Comparison of ENCODE assay signal across 10 mouse cellular contexts in the genomic region with DNA sequence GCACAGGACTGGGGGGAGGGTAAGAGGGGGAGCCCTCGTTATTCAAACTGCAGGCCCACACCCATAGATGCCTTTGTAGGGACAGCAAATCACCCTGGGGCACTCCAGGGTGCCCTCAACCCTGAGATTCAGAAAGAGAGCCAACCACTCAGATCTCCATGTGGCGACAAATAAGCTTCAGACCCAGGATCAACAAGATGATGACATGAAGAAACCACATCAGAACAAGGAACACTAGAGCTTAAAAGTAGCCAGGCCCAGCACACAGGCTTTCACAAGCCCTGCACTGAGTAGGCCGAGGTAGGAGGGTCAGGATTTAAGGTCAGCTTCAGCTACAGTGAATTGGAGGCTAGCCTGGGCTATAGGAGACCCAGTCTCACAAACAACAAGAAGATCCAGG. TPM values are rescaled to one million over a fixed set of nuclear protein-coding genes. Genes with fewer than 3 reads are reported as not detected.
DNase-seq lines count a peak whose midpoint lies in the region; ATAC-seq and TF ChIP-seq lines count a peak whose summit lies in the region.
"Had no signal": no experiment of that assay in that cellular context is flagged by ENCODE, and none has a peak within 500 bp of the region (broad histone marks: within the 10 kb centered on the region; RNA-seq: fewer than 3 reads in every experiment).

No protein-coding gene starts in this region.

- H3K27me3 ChIP-seq in heart, embryonic 16.5 days (ENCODE audit: control insufficient read depth, insufficient read depth, low read length) = no peaks in the 10 kb centered on the region
- no peaks in the 10 kb centered on the region for H3K27me3 ChIP-seq in hindbrain, postnatal 0 days (ENCODE audit: insufficient read depth, low read length)
- no peaks in the 10 kb centered on the region for H3K27me3 ChIP-seq in midbrain, embryonic 16.5 days (ENCODE audit: control insufficient read depth, insufficient read depth, low read depth, low read length)

- H3K9me3 ChIP-seq in heart, embryonic 16.5 days (replicated peaks; ENCODE audit: control insufficient read depth, low read length) = no peaks in the 10 kb centered on the region
- no peaks in the 10 kb centered on the region for H3K9me3 ChIP-seq in hindbrain, postnatal 0 days (ENCODE audit: low read length)
- no peaks in the 10 kb centered on the region for H3K9me3 ChIP-seq in midbrain, embryonic 16.5 days (replicated peaks; ENCODE audit: control insufficient read depth, low read length, poor library complexity, severe bottlenecking)

- peaks cover 25% of the 10 kb centered on the region for H3K36me3 ChIP-seq in heart, embryonic 16.5 days (ENCODE audit: control insufficient read depth, insufficient read depth)
- peaks cover 18% of the 10 kb centered on the region; the same call in 1 of the 2 replicates for H3K36me3 ChIP-seq in hindbrain, postnatal 0 days (ENCODE audit: insufficient read depth, low read length)
- H3K36me3 ChIP-seq in midbrain, embryonic 16.5 days (ENCODE audit: control insufficient read depth, insufficient read depth, low read length) = peaks cover 10% of the 10 kb centered on the region

- TF ChIP-seq POLR2A in bone marrow macrophage, adult 2 months (IDR thresholded peaks at IDR 0.05; ENCODE audit: borderline replicate concordance, low read depth, low read length) = no peak

- DNase-seq in heart, adult 8-10 months (ENCODE audit: low spot score) = no peak
- DNase-seq in hindbrain, postnatal 0 days (ENCODE audit: low spot score) = no peak
- DNase-seq in thymus, adult 18-20 months = no peak
- no peak for DNase-seq in kidney, postnatal 10 days
- DNase-seq: right cerebral cortex, adult 18-20 months had no signal

- peak overlapping the region; percentile 28 for H3K9ac ChIP-seq in heart, embryonic 16.5 days (ENCODE audit: low read length)
- no peak overlapping the region for H3K9ac ChIP-seq in hindbrain, postnatal 0 days (replicated peaks; ENCODE audit: low read length)
- H3K9ac ChIP-seq in midbrain, embryonic 16.5 days (ENCODE audit: low read depth, low read length) = no peak overlapping the region

- H3K4me3 ChIP-seq in heart, embryonic 16.5 days (ENCODE audit: low read length) = no peak overlapping the region
- peak overlapping the region; percentile 16 for H3K4me3 ChIP-seq in bone marrow macrophage, adult 2 months (ENCODE audit: insufficient read depth, low read length)
- H3K4me3 ChIP-seq in hindbrain, postnatal 0 days (ENCODE audit: low read length) = no peak overlapping the region
- no peak overlapping the region for H3K4me3 ChIP-seq in midbrain, embryonic 16.5 days (ENCODE audit: low read depth, low read length)

- H3K4me1 ChIP-seq in heart, embryonic 16.5 days (ENCODE audit: control insufficient read depth, insufficient read depth, low read length) = peaks cover 47% of the 10 kb centered on the region
- H3K4me1 ChIP-seq in bone marrow macrophage, adult 2 months (ENCODE audit: control insufficient read depth, insufficient read depth, low read length) = peaks cover 67% of the 10 kb centered on the region
- peaks cover 17% of the 10 kb centered on the region for H3K4me1 ChIP-seq in hindbrain, postnatal 0 days (ENCODE audit: insufficient read depth, low read length)
- H3K4me1 ChIP-seq in midbrain, embryonic 16.5 days (ENCODE audit: control insufficient read depth, insufficient read depth, low read length) = peaks cover 4% of the 10 kb centered on the region; the same call in 1 of the 2 replicates

- 0 out of 2 replicates have a peak overlapping the region, but pooled peaks have one; percentile 5 for H3K4me2 ChIP-seq in heart, embryonic 16.5 days (ENCODE audit: low read depth, low read length)
- no peak overlapping the region for H3K4me2 ChIP-seq in hindbrain, postnatal 0 days (ENCODE audit: low read depth, low read length)
- H3K4me2 ChIP-seq in midbrain, embryonic 16.5 days (ENCODE audit: low read length) = no peak overlapping the region

- 46% methylated on average over 3 of the region's 3 CpGs for WGBS in heart, embryonic 16.5 days
- WGBS in hindbrain, postnatal 0 days = 50% methylated on average over 3 of the region's 3 CpGs
- 71% methylated on average over 3 of the region's 3 CpGs for WGBS in midbrain, embryonic 16.5 days

- no peak for TF ChIP-seq CTCF in bone marrow macrophage, adult 2 months (IDR thresholded peaks at IDR 0.05; ENCODE audit: low read depth, low read length)
- TF ChIP-seq CTCF in hindbrain, postnatal 0 days (IDR thresholded peaks at IDR 0.05; ENCODE audit: low read depth) = no peak

- H3K27ac ChIP-seq in heart, embryonic 16.5 days (ENCODE audit: low read length) = peak overlapping the region; percentile 88
- peak overlapping the region; percentile 97 for H3K27ac ChIP-seq in bone marrow macrophage, adult 2 months (ENCODE audit: insufficient read depth, low read depth, low read length)
- peak overlapping the region; percentile 27; the same call in 1 of the 2 replicates for H3K27ac ChIP-seq in hindbrain, postnatal 0 days
- no peak overlapping the region for H3K27ac ChIP-seq in midbrain, embryonic 16.5 days (ENCODE audit: low read length)

- ATAC-seq in heart, embryonic 16.5 days (replicated peaks; ENCODE audit: extremely low read depth, insufficient read depth, low FRiP score) = peak; percentile 8; the same call in 1 of the 2 replicates
- peak; percentile 10; the same call in 1 of the 2 replicates for ATAC-seq in hindbrain, postnatal 0 days
- 0 out of 2 replicates have a peak, but pooled peaks have one; percentile 6 for ATAC-seq in midbrain, embryonic 16.5 days
- ATAC-seq in inflammation-experienced regulatory T-cells, adult 6 months = no peak

RNA-seq across cellular contexts. Expression of gene Pgpep1, which starts 11.3 kb away (rescaled TPM):
- 35.5 and 36.7 TPM in 2 replicates for polyA plus RNA-seq in heart, embryonic 16.5 days (2015; fragmentation: Nextera tagmentation; extraction: Ambion mirVana)
- total RNA-seq in heart, adult 8-10 months (2022) = 10 to 100 TPM; 40.0 to 57.7 (median 44.4) TPM
- 33.0 and 35.2 TPM in 2 replicates for polyA plus RNA-seq in bone marrow macrophage, adult 2 months (2012; ENCODE audit: insufficient read depth, insufficient read length, missing spikeins)
- 65.7 and 68.4 TPM in 2 replicates for total RNA-seq in hindbrain, postnatal 0 days (2014; rRNA removed)
- 44.2 and 56.5 TPM in 2 replicates for polyA plus RNA-seq in hindbrain, postnatal 0 days (2015; fragmentation: Nextera tagmentation; extraction: Ambion mirVana)
- 67.2 and 69.7 TPM in 2 replicates for polyA plus RNA-seq in midbrain, embryonic 16.5 days (2015; fragmentation: Nextera tagmentation; extraction: Ambion mirVana)
- polyA plus RNA-seq in inflammation-experienced regulatory T-cells, adult 6 months (2017; shearing (Covaris generic)) = 1 to 10 TPM; 3.8 to 6.4 (median 4.8) TPM

RNA-seq across cellular contexts. Expression of gene Gdf15, which starts 16.7 kb away (rescaled TPM):
- polyA plus RNA-seq in heart, embryonic 16.5 days (2015; fragmentation: Nextera tagmentation; extraction: Ambion mirVana) = 1.2 and 1.6 TPM in 2 replicates
- 1 to 10 TPM in 2 of 4 experiments, under 1 TPM in 2; 0.69 to 1.9 (median 1.2) TPM for total RNA-seq in heart, adult 8-10 months (2022)
- 3.3 and 4.9 TPM in 2 replicates for polyA plus RNA-seq in bone marrow macrophage, adult 2 months (2012; ENCODE audit: insufficient read depth, insufficient read length, missing spikeins)
- total RNA-seq in hindbrain, postnatal 0 days (2014; rRNA removed) = 1.7 TPM in 1 of 2 replicates, not detected in the other
- 0.25 and 0.41 TPM in 2 replicates for polyA plus RNA-seq in hindbrain, postnatal 0 days (2015; fragmentation: Nextera tagmentation; extraction: Ambion mirVana)
- 0.35 and 0.39 TPM in 2 replicates for polyA plus RNA-seq in midbrain, embryonic 16.5 days (2015; fragmentation: Nextera tagmentation; extraction: Ambion mirVana)
- polyA plus RNA-seq in inflammation-experienced regulatory T-cells, adult 6 months (2017; shearing (Covaris generic)) = not detected
- total RNA-seq: left cerebral cortex, postnatal 4 days had no signal

RNA-seq across cellular contexts. Expression of gene Lsm4, which starts 24.1 kb away (rescaled TPM):
- 252 and 258 TPM in 2 replicates for polyA plus RNA-seq in heart, embryonic 16.5 days (2015; fragmentation: Nextera tagmentation; extraction: Ambion mirVana)
- total RNA-seq in heart, adult 8-10 months (2022) = 10 to 100 TPM; 57.9 to 67.1 (median 63.4) TPM
- polyA plus RNA-seq in bone marrow macrophage, adult 2 months (2012; ENCODE audit: insufficient read depth, insufficient read length, missing spikeins) = 62.3 and 65.9 TPM in 2 replicates
- total RNA-seq in hindbrain, postnatal 0 days (2014; rRNA removed) = 301 and 453 TPM in 2 replicates
- 188 and 190 TPM in 2 replicates for polyA plus RNA-seq in hindbrain, postnatal 0 days (2015; fragmentation: Nextera tagmentation; extraction: Ambion mirVana)
- polyA plus RNA-seq in midbrain, embryonic 16.5 days (2015; fragmentation: Nextera tagmentation; extraction: Ambion mirVana) = 137 and 143 TPM in 2 replicates
- 100 to 1,000 TPM in 1 of 3 experiments, 10 to 100 TPM in 2; 79.0 to 128 (median 97.8) TPM for polyA plus RNA-seq in inflammation-experienced regulatory T-cells, adult 6 months (2017; shearing (Covaris generic))

RNA-seq across cellular contexts. Expression of gene Lrrc25, which starts 33.0 kb away (rescaled TPM):
- polyA plus RNA-seq in heart, embryonic 16.5 days (2015; fragmentation: Nextera tagmentation; extraction: Ambion mirVana) = 1.8 and 2.3 TPM in 2 replicates
- 1 to 10 TPM; 1.4 to 2.3 (median 1.8) TPM for total RNA-seq in heart, adult 8-10 months (2022)
- 185 and 197 TPM in 2 replicates for polyA plus RNA-seq in bone marrow macrophage, adult 2 months (2012; ENCODE audit: insufficient read depth, insufficient read length, missing spikeins)
- 0.65 and 3.3 TPM in 2 replicates for total RNA-seq in hindbrain, postnatal 0 days (2014; rRNA removed)
- polyA plus RNA-seq in hindbrain, postnatal 0 days (2015; fragmentation: Nextera tagmentation; extraction: Ambion mirVana) = 1.3 and 1.5 TPM in 2 replicates
- polyA plus RNA-seq in midbrain, embryonic 16.5 days (2015; fragmentation: Nextera tagmentation; extraction: Ambion mirVana) = 0.64 and 0.97 TPM in 2 replicates
- polyA plus RNA-seq in inflammation-experienced regulatory T-cells, adult 6 months (2017; shearing (Covaris generic)) = 1 to 10 TPM in 1 of 3 experiments, under 1 TPM in 2; 0.47 to 3.8 (median 0.71) TPM

RNA-seq across cellular contexts. Expression of gene Ssbp4, which starts 40.2 kb away (rescaled TPM):
- polyA plus RNA-seq in heart, embryonic 16.5 days (2015; fragmentation: Nextera tagmentation; extraction: Ambion mirVana) = 68.4 and 69.5 TPM in 2 replicates
- total RNA-seq in heart, adult 8-10 months (2022) = 10 to 100 TPM; 29.1 to 34.1 (median 31.3) TPM
- 106 and 123 TPM in 2 replicates for polyA plus RNA-seq in bone marrow macrophage, adult 2 months (2012; ENCODE audit: insufficient read depth, insufficient read length, missing spikeins)
- total RNA-seq in hindbrain, postnatal 0 days (2014; rRNA removed) = 248 and 349 TPM in 2 replicates
- polyA plus RNA-seq in hindbrain, postnatal 0 days (2015; fragmentation: Nextera tagmentation; extraction: Ambion mirVana) = 188 and 189 TPM in 2 replicates
- polyA plus RNA-seq in midbrain, embryonic 16.5 days (2015; fragmentation: Nextera tagmentation; extraction: Ambion mirVana) = 151 and 173 TPM in 2 replicates
- polyA plus RNA-seq in inflammation-experienced regulatory T-cells, adult 6 months (2017; shearing (Covaris generic)) = 10 to 100 TPM in 2 of 3 experiments, 1 to 10 TPM in 1; 2.6 to 16.2 (median 14.7) TPM
